Mouse (Mus musculus) liver, adult 2 months (tissue): ENCODE data around the gene Ero1lb.

Source experiments
- CTCF ChIP-seq: fragments of 200-500 bp; IDR thresholded peaks from 2 replicates; pipeline ENCODE4 v1.5.1; 2011; ENCODE audit warnings: low read depth, low read length, control low read depth
- POLR2A ChIP-seq: fragments of 200-500 bp; IDR thresholded peaks from 2 replicates; pipeline ENCODE4 v1.6.1; 2011; ENCODE audit warnings: low read length, control low read depth; ENCODE audit not compliant: insufficient read depth; ENCODE audit errors: extremely low read depth

- TF ChIP-seq CTCF (no peak), POLR2A (no peak)
Measured at GRCm38 (mm10) chr13:12562256-12562655, 3.4 kb upstream of the Ero1lb start.
